8 mouse cellular contexts compared by ENCODE assay signal in genomic region chr19:5407133-5407532, GRCm38 (mm10). TPM values are rescaled to one million over a fixed set of nuclear protein-coding genes. Genes with fewer than 3 reads are reported as not detected.
DNase-seq lines count a peak whose midpoint lies in the region; ATAC-seq and TF ChIP-seq lines count a peak whose summit lies in the region.

No protein-coding gene starts in this region.

- H3K27ac ChIP-seq in ES-Bruce4 (ENCODE audit: insufficient read depth, low read length), result peak overlapping the region; percentile 85
- H3K27ac ChIP-seq in embryonic facial prominence, embryonic 12.5 days, result peak overlapping the region; percentile 85

- no peak for ATAC-seq in embryonic facial prominence, embryonic 12.5 days (ENCODE audit: insufficient number of reproducible peaks, insufficient read depth, low FRiP score, low TSS enrichment)
- ATAC-seq in megakaryocyte, adult 5-6 weeks (ENCODE audit: poor library complexity, severe bottlenecking), result peak; percentile 75

- WGBS in embryonic facial prominence, embryonic 12.5 days, result 21% methylated on average over 7 of the region's 7 CpGs

- TF ChIP-seq POLR2A in ES-Bruce4 (IDR thresholded peaks at IDR 0.05; ENCODE audit: insufficient read depth, low read length), result no peak

- DNase-seq in adrenal gland, postnatal 14 days, result peak; percentile 84
- DNase-seq in heart, postnatal 10 days, result peak; percentile 62 to 74
- DNase-seq in kidney, postnatal 4 days, result peak; percentile 76 to 83
- peak; percentile 44 to 63 for DNase-seq in spleen, postnatal 14 days (ENCODE audit: low spot score in 2 of 2)
- no peak for DNase-seq in ovary, postnatal 14 days (ENCODE audit: low spot score)

- H3K27me3 ChIP-seq in ES-Bruce4 (ENCODE audit: control insufficient read depth, insufficient read depth, low read length, poor library complexity, severe bottlenecking), result no peaks in the 10 kb centered on the region
- H3K27me3 ChIP-seq in embryonic facial prominence, embryonic 12.5 days, result no peaks in the 10 kb centered on the region

- H3K4me2 ChIP-seq in embryonic facial prominence, embryonic 12.5 days (replicated peaks), result peak overlapping the region; percentile 71

- intact Hi-C loops in heart, postnatal 10 days (cut with DNase I), result loop anchor here (2.0 kb wide), 1 partner anchor 22 kb away; no protein-coding TSS in a partner anchor

- H3K9me3 ChIP-seq in ES-Bruce4 (replicated peaks; ENCODE audit: control insufficient read depth, insufficient read depth, low read length, poor library complexity, severe bottlenecking), result no peaks in the 10 kb centered on the region
- H3K9me3 ChIP-seq in embryonic facial prominence, embryonic 12.5 days, result no peaks in the 10 kb centered on the region

- H3K36me3 ChIP-seq in ES-Bruce4 (ENCODE audit: control insufficient read depth, insufficient read depth, low read length, poor library complexity, severe bottlenecking), result no peaks in the 10 kb centered on the region
- no peaks in the 10 kb centered on the region for H3K36me3 ChIP-seq in embryonic facial prominence, embryonic 12.5 days

- no peak for TF ChIP-seq EP300 in ES-Bruce4 (IDR thresholded peaks at IDR 0.05; ENCODE audit: insufficient read depth, low read depth, low read length)

- H3K9ac ChIP-seq in ES-Bruce4 (ENCODE audit: low read depth, poor library complexity, severe bottlenecking), result peak overlapping the region; percentile 72
- H3K9ac ChIP-seq in embryonic facial prominence, embryonic 12.5 days, result peak overlapping the region; percentile 46

- TF ChIP-seq CTCF in ES-Bruce4 (IDR thresholded peaks at IDR 0.05; ENCODE audit: low read depth, low read length), result peak; percentile 73

- H3K4me3 ChIP-seq in ES-Bruce4 (ENCODE audit: low read depth, low read length), result peak overlapping the region; percentile 94
- H3K4me3 ChIP-seq in embryonic facial prominence, embryonic 12.5 days, result peak overlapping the region; percentile 48

- H3K4me1 ChIP-seq in ES-Bruce4 (ENCODE audit: control insufficient read depth, insufficient read depth, low read length), result peaks cover 3% of the 10 kb centered on the region
- peaks cover 8% of the 10 kb centered on the region; the same call in 1 of the 2 replicates for H3K4me1 ChIP-seq in embryonic facial prominence, embryonic 12.5 days

RNA-seq across cellular contexts. Expression of gene Tsga10ip, which starts 4.8 kb away (rescaled TPM):
- polyA plus RNA-seq in ES-Bruce4 (2011; ENCODE audit: insufficient read depth, insufficient read length, low read depth, missing spikeins), result 0.49 TPM in 1 of 2 replicates, not detected in the other
- total RNA-seq in adrenal gland, postnatal 14 days (2021), result not detected in 2 replicates
- polyA plus RNA-seq in embryonic facial prominence, embryonic 12.5 days (2016; fragmentation: Nextera tagmentation; extraction: Ambion mirVana), result 0.45 and 0.55 TPM in 2 replicates
- total RNA-seq in heart, postnatal 10 days (2021), result not detected
- not detected in 2 replicates for total RNA-seq in megakaryocyte, adult 5-6 weeks (2015)
- total RNA-seq in megakaryocyte, adult 5-6 weeks (2017), result not detected in 2 replicates

RNA-seq across cellular contexts. Expression of gene Drap1, which starts 17.6 kb away (rescaled TPM):
- polyA plus RNA-seq in ES-Bruce4 (2011; ENCODE audit: insufficient read depth, insufficient read length, low read depth, missing spikeins), result 138 and 154 TPM in 2 replicates
- 210 and 236 TPM in 2 replicates for total RNA-seq in adrenal gland, postnatal 14 days (2021)
- 303 and 323 TPM in 2 replicates for polyA plus RNA-seq in embryonic facial prominence, embryonic 12.5 days (2016; fragmentation: Nextera tagmentation; extraction: Ambion mirVana)
- 100 to 1,000 TPM; 240 to 260 TPM for total RNA-seq in heart, postnatal 10 days (2021)
- 62.3 and 72.3 TPM in 2 replicates for total RNA-seq in megakaryocyte, adult 5-6 weeks (2015)
- 53.7 and 59.0 TPM in 2 replicates for total RNA-seq in megakaryocyte, adult 5-6 weeks (2017)

RNA-seq across cellular contexts. Expression of gene AI837181, which starts 17.8 kb away (rescaled TPM):
- 17.5 and 21.9 TPM in 2 replicates for polyA plus RNA-seq in ES-Bruce4 (2011; ENCODE audit: insufficient read depth, insufficient read length, low read depth, missing spikeins)
- total RNA-seq in adrenal gland, postnatal 14 days (2021), result 36.8 and 45.1 TPM in 2 replicates
- 67.2 and 67.9 TPM in 2 replicates for polyA plus RNA-seq in embryonic facial prominence, embryonic 12.5 days (2016; fragmentation: Nextera tagmentation; extraction: Ambion mirVana)
- total RNA-seq in heart, postnatal 10 days (2021), result 10 to 100 TPM; 40.3 to 43.8 TPM
- total RNA-seq in megakaryocyte, adult 5-6 weeks (2015), result 20.3 and 23.7 TPM in 2 replicates
- total RNA-seq in megakaryocyte, adult 5-6 weeks (2017), result 8.9 and 15.6 TPM in 2 replicates

RNA-seq across cellular contexts. Expression of gene Sart1, which starts 18.6 kb away (rescaled TPM):
- 49.1 and 67.8 TPM in 2 replicates for polyA plus RNA-seq in ES-Bruce4 (2011; ENCODE audit: insufficient read depth, insufficient read length, low read depth, missing spikeins)
- 73.0 and 75.7 TPM in 2 replicates for total RNA-seq in adrenal gland, postnatal 14 days (2021)
- polyA plus RNA-seq in embryonic facial prominence, embryonic 12.5 days (2016; fragmentation: Nextera tagmentation; extraction: Ambion mirVana), result 98.9 and 107 TPM in 2 replicates
- total RNA-seq in heart, postnatal 10 days (2021), result 10 to 100 TPM; 47.7 to 50.7 TPM
- 47.2 and 57.3 TPM in 2 replicates for total RNA-seq in megakaryocyte, adult 5-6 weeks (2015)
- total RNA-seq in megakaryocyte, adult 5-6 weeks (2017), result 62.2 and 64.6 TPM in 2 replicates

RNA-seq across cellular contexts. Expression of gene Banf1, which starts 40.2 kb away (rescaled TPM):
- polyA plus RNA-seq in ES-Bruce4 (2011; ENCODE audit: insufficient read depth, insufficient read length, low read depth, missing spikeins), result 370 and 395 TPM in 2 replicates
- total RNA-seq in adrenal gland, postnatal 14 days (2021), result 144 and 153 TPM in 2 replicates
- polyA plus RNA-seq in embryonic facial prominence, embryonic 12.5 days (2016; fragmentation: Nextera tagmentation; extraction: Ambion mirVana), result 384 and 411 TPM in 2 replicates
- total RNA-seq in heart, postnatal 10 days (2021), result 100 to 1,000 TPM; 173 to 178 TPM
- 269 and 297 TPM in 2 replicates for total RNA-seq in megakaryocyte, adult 5-6 weeks (2015)
- total RNA-seq in megakaryocyte, adult 5-6 weeks (2017), result 29.3 and 29.6 TPM in 2 replicates
